ENCODE assay signal across 7 mouse cellular contexts in genomic region chr10:37139443-37140165, GRCm38 (mm10). TPM values are rescaled to one million over a fixed set of nuclear protein-coding genes. Genes with fewer than 3 reads are reported as not detected.
DNase-seq lines count a peak whose midpoint lies in the region; ATAC-seq and TF ChIP-seq lines count a peak whose summit lies in the region.

No protein-coding gene starts in this region.

- no peak for TF ChIP-seq POLR2A in brain, embryonic 14.5 days (IDR thresholded peaks at IDR 0.05; ENCODE audit: borderline replicate concordance, extremely low read depth, insufficient read depth, insufficient read length, poor library complexity, severe bottlenecking)
- TF ChIP-seq POLR2A in small intestine, adult 2 months (IDR thresholded peaks at IDR 0.05; ENCODE audit: low read depth, low read length): no peak

- DNase-seq in NIH3T3 (ENCODE audit: low read depth): peak; percentile 63
- DNase-seq in brain, embryonic 14.5 days (ENCODE audit: low read depth): peak; percentile 83
- DNase-seq in heart, postnatal 4 days: peak; percentile 36
- peak; percentile 6 to 28 for DNase-seq in layer of hippocampus, postnatal 25 days (ENCODE audit: extremely low spot score in 1 of 2, low spot score in 1 of 2)
- DNase-seq in lung, postnatal 36 days: peak; percentile 27

- peak overlapping the region; percentile 98 for H3K4me3 ChIP-seq in forebrain, embryonic 12.5 days (replicated peaks)
- H3K4me3 ChIP-seq in small intestine, adult 2 months (ENCODE audit: low read depth, low read length): peak overlapping the region; percentile 64

- peaks cover 16% of the 10 kb centered on the region for H3K36me3 ChIP-seq in forebrain, embryonic 12.5 days (replicated peaks)
- H3K36me3 ChIP-seq in small intestine, adult 2 months (ENCODE audit: control insufficient read depth, insufficient read depth, low read length): 0 out of 2 replicates have a peak, but pooled peaks cover 2% of the 10 kb centered on the region

- peak overlapping the region; percentile 100 for H3K9ac ChIP-seq in forebrain, embryonic 12.5 days

- no peaks in the 10 kb centered on the region for H3K27me3 ChIP-seq in forebrain, embryonic 12.5 days
- no peaks in the 10 kb centered on the region for H3K27me3 ChIP-seq in small intestine, adult 2 months (ENCODE audit: control insufficient read depth, insufficient read depth, low read length)

- no peak for ATAC-seq in forebrain, embryonic 12.5 days (ENCODE audit: low FRiP score)

- TF ChIP-seq CTCF in brain, embryonic 14.5 days (IDR thresholded peaks at IDR 0.05; ENCODE audit: borderline replicate concordance, extremely low read depth, insufficient read depth, insufficient read length): no peak
- no peak for TF ChIP-seq CTCF in small intestine, adult 2 months (IDR thresholded peaks at IDR 0.05; ENCODE audit: extremely low read depth, insufficient read length, insufficient replicate concordance, low read depth, low read length)

- H3K9me3 ChIP-seq in forebrain, embryonic 12.5 days: no peaks in the 10 kb centered on the region

- peak overlapping the region; percentile 100 for H3K27ac ChIP-seq in forebrain, embryonic 12.5 days
- H3K27ac ChIP-seq in small intestine, adult 2 months (ENCODE audit: insufficient read depth, low read depth, low read length): peak overlapping the region; percentile 56

- H3K4me1 ChIP-seq in forebrain, embryonic 12.5 days: peaks cover 10% of the 10 kb centered on the region
- H3K4me1 ChIP-seq in small intestine, adult 2 months (ENCODE audit: control insufficient read depth, insufficient read depth, insufficient read length, low read length): peaks cover 3% of the 10 kb centered on the region; the same call in 1 of the 2 replicates

- under 1% methylated on average over 26 of the region's 26 CpGs for WGBS in forebrain, embryonic 12.5 days
- under 1% methylated on average over 26 of the region's 26 CpGs for WGBS in small intestine, adult 2 months

- peak overlapping the region; percentile 66 for H3K4me2 ChIP-seq in forebrain, embryonic 12.5 days

RNA-seq across cellular contexts. Expression of gene Marcks, which starts 0.9 kb away (rescaled TPM):
- polyA plus RNA-seq in brain, embryonic 14.5 days (2012; rRNA removed): 328 and 380 TPM in 2 replicates
- polyA plus RNA-seq in forebrain, embryonic 12.5 days (2016; fragmentation: Nextera tagmentation; extraction: Ambion mirVana): 291 and 320 TPM in 2 replicates
- 100 to 1,000 TPM; 142 to 146 TPM for total RNA-seq in heart, postnatal 4 days (2021)
- total RNA-seq in layer of hippocampus, postnatal 25 days (2021): 100 to 1,000 TPM; 130 to 131 TPM
- polyA plus RNA-seq in small intestine, adult 2 months (2012; rRNA removed): 9.4 and 22.7 TPM in 2 replicates

Comparison
In these comparisons a context has a peak if more than half of its experiments do, and no peak if none do; other contexts are left out.
1. DNase-seq: peak in every context shown above with its lines; median percentile 83 in brain, embryonic 14.5 days; 63 in NIH3T3; 36 in heart, postnatal 4 days; 27 in lung, postnatal 36 days; 17 in layer of hippocampus, postnatal 25 days.
2. RNA of gene Marcks, which starts 0.9 kb away (polyA plus RNA-seq): 328 to 380 TPM in brain, embryonic 14.5 days and 291 to 320 TPM in forebrain, embryonic 12.5 days; 9.4 to 22.7 TPM in small intestine, adult 2 months; every median in the first group is over 10 times any median in the second.